Mouse (Mus musculus): Measurements from ENCODE around the gene Tiam1.

DNA sequence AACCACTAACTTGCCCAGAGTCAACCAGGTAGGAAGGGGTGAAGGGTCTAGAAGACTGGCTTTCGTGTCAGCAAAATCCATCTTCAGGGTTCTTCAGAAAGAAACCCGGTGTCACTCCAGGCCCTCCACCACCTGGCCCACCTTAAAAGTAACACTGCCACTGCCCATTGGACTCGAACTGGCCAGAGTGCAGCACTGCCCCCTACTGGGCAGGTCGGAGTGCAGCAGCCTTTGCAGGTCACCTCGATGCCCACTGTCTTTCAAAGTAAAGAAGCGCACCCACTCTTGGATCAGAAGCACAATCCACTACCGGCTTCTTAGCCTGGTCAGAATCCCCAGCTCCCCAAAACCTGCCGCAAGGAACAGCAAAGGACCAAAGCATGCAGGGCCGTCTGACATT, 247.2 kb downstream of the Tiam1 start:
- TF ChIP-seq CTCF (IDR thresholded peaks at IDR 0.05; ENCODE audit: low read depth) (peak; percentile 85), EP300 (IDR thresholded peaks at IDR 0.05; ENCODE audit: low read depth) (no peak)

Data from liver, embryonic 14.5 days (tissue).